Comparison of ENCODE assay signal across 8 mouse cellular contexts in the genomic region with DNA sequence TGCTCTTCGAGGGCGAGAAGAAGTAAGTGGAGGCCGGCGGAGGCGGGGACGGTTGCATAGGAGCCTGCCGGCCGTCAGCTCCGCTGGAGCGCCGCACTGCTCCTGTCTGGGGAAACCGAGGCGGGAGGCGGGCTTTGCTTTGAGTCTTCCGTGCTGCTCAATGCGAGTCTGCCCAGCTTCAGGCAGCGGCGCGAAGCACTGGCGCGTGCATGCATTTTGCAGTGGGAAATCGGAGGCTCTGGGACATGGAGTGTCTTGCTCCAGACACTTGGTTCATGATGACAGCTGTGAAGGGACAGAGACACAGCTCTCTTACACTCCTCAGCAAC. TPM values are rescaled to one million over a fixed set of nuclear protein-coding genes. Genes with fewer than 3 reads are reported as not detected.
DNase-seq lines count a peak whose midpoint lies in the region; ATAC-seq and TF ChIP-seq lines count a peak whose summit lies in the region.

No protein-coding gene starts in this region.

- H3K4me3 ChIP-seq in lung, embryonic 16.5 days (ENCODE audit: low read length) = peak overlapping the region; percentile 96
- H3K4me3 ChIP-seq in erythroblast, embryonic 14.5 days (replicated peaks) = peak overlapping the region; percentile 78
- H3K4me3 ChIP-seq in limb, embryonic 14.5 days (replicated peaks; ENCODE audit: low read length) = peak overlapping the region; percentile 81
- H3K4me3 ChIP-seq in small intestine, adult 2 months (ENCODE audit: low read depth, low read length) = peak overlapping the region; percentile 78

- no peak for TF ChIP-seq CTCF in small intestine, adult 2 months (IDR thresholded peaks at IDR 0.05; ENCODE audit: extremely low read depth, insufficient read length, insufficient replicate concordance, low read depth, low read length)

- peak; percentile 69 for ATAC-seq in lung, embryonic 16.5 days (ENCODE audit: low read depth)
- peak; percentile 28 for ATAC-seq in limb, embryonic 14.5 days (ENCODE audit: low FRiP score, low read depth)

- H3K9me3 ChIP-seq in lung, embryonic 16.5 days (ENCODE audit: control insufficient read depth, low read length) = no peaks in the 10 kb centered on the region
- H3K9me3 ChIP-seq in erythroblast, embryonic 14.5 days (ENCODE audit: control insufficient read depth, low read length) = no peaks in the 10 kb centered on the region
- H3K9me3 ChIP-seq in limb, embryonic 14.5 days (ENCODE audit: control insufficient read depth, low read length) = no peaks in the 10 kb centered on the region

- TF ChIP-seq POLR2A in limb, embryonic 14.5 days (IDR thresholded peaks at IDR 0.05; ENCODE audit: borderline replicate concordance, extremely low read depth, insufficient read depth, insufficient read length) = no peak
- no peak for TF ChIP-seq POLR2A in small intestine, adult 2 months (IDR thresholded peaks at IDR 0.05; ENCODE audit: low read depth, low read length)

- H3K36me3 ChIP-seq in lung, embryonic 16.5 days (ENCODE audit: control insufficient read depth, insufficient read depth, low read length) = 0 out of 2 replicates have a peak, but pooled peaks cover 3% of the 10 kb centered on the region
- H3K36me3 ChIP-seq in erythroblast, embryonic 14.5 days (ENCODE audit: control insufficient read depth) = peaks cover 35% of the 10 kb centered on the region
- H3K36me3 ChIP-seq in limb, embryonic 14.5 days (ENCODE audit: control insufficient read depth, insufficient read depth, low read length) = peaks cover 19% of the 10 kb centered on the region
- 0 out of 2 replicates have a peak, but pooled peaks cover 4% of the 10 kb centered on the region for H3K36me3 ChIP-seq in small intestine, adult 2 months (ENCODE audit: control insufficient read depth, insufficient read depth, low read length)

- H3K4me2 ChIP-seq in lung, embryonic 16.5 days (ENCODE audit: low read depth, low read length) = peak overlapping the region; percentile 74
- peak overlapping the region; percentile 64 for H3K4me2 ChIP-seq in limb, embryonic 14.5 days (replicated peaks; ENCODE audit: low read depth, low read length, severe bottlenecking)

- peak overlapping the region; percentile 94 for H3K9ac ChIP-seq in lung, embryonic 16.5 days (ENCODE audit: low read length)
- H3K9ac ChIP-seq in limb, embryonic 14.5 days (ENCODE audit: low read depth, low read length, severe bottlenecking) = peak overlapping the region; percentile 83

- H3K27ac ChIP-seq in lung, embryonic 16.5 days (ENCODE audit: low read length) = peak overlapping the region; percentile 63; the same call in 1 of the 2 replicates
- peak overlapping the region; percentile 50 for H3K27ac ChIP-seq in limb, embryonic 14.5 days (replicated peaks; ENCODE audit: low read depth, low read length)
- no peak overlapping the region for H3K27ac ChIP-seq in small intestine, adult 2 months (ENCODE audit: insufficient read depth, low read depth, low read length)

- peaks cover 13% of the 10 kb centered on the region for H3K4me1 ChIP-seq in lung, embryonic 16.5 days (replicated peaks; ENCODE audit: control insufficient read depth, insufficient read depth, low read length)
- H3K4me1 ChIP-seq in erythroblast, embryonic 14.5 days (ENCODE audit: control insufficient read depth) = peaks cover 37% of the 10 kb centered on the region
- H3K4me1 ChIP-seq in limb, embryonic 14.5 days (ENCODE audit: control insufficient read depth, insufficient read depth, low read length) = peaks cover 14% of the 10 kb centered on the region
- H3K4me1 ChIP-seq in small intestine, adult 2 months (ENCODE audit: control insufficient read depth, insufficient read depth, insufficient read length, low read length) = peaks cover 10% of the 10 kb centered on the region; the same call in 1 of the 2 replicates

- no peak for DNase-seq in lung, postnatal 25 days (ENCODE audit: low spot score)
- DNase-seq in limb, embryonic 14.5 days (ENCODE audit: low spot score) = no peak
- DNase-seq in urinary bladder, postnatal 36 days (ENCODE audit: low spot score in 2 of 2) = no peak
- no peak for DNase-seq in spleen, postnatal 14 days (ENCODE audit: low spot score in 2 of 2)
- no peak for DNase-seq in cerebellum, adult 11-12 months

- H3K27me3 ChIP-seq in lung, embryonic 16.5 days (ENCODE audit: control insufficient read depth, insufficient read depth, low read depth, low read length) = no peaks in the 10 kb centered on the region
- no peaks in the 10 kb centered on the region for H3K27me3 ChIP-seq in erythroblast, embryonic 14.5 days (ENCODE audit: control insufficient read depth)
- no peaks in the 10 kb centered on the region for H3K27me3 ChIP-seq in limb, embryonic 14.5 days (ENCODE audit: control insufficient read depth, insufficient read depth, low read length)
- H3K27me3 ChIP-seq in small intestine, adult 2 months (ENCODE audit: control insufficient read depth, insufficient read depth, low read length) = no peaks in the 10 kb centered on the region

- WGBS in lung, embryonic 16.5 days = under 1% methylated on average over 22 of the region's 22 CpGs
- WGBS in limb, embryonic 14.5 days = 0% methylated on average over 22 of the region's 22 CpGs
- under 1% methylated on average over 22 of the region's 22 CpGs for WGBS in small intestine, adult 2 months

RNA-seq across cellular contexts. Expression of gene Polr2j, which starts 0.3 kb away (rescaled TPM):
- polyA plus RNA-seq in lung, embryonic 16.5 days (2015; fragmentation: Nextera tagmentation; extraction: Ambion mirVana) = 210 and 211 TPM in 2 replicates
- polyA plus RNA-seq in erythroblast, embryonic 14.5 days (2012) = 9.9 and 12.2 TPM in 2 replicates
- 148 and 156 TPM in 2 replicates for polyA plus RNA-seq in limb, embryonic 14.5 days (2012; rRNA removed)
- 245 and 251 TPM in 2 replicates for polyA plus RNA-seq in limb, embryonic 14.5 days (2014; fragmentation: Nextera tagmentation; extraction: Ambion mirVana)
- polyA plus RNA-seq in small intestine, adult 2 months (2012; rRNA removed) = 29.3 and 48.4 TPM in 2 replicates

RNA-seq across cellular contexts. Expression of gene Lrwd1, which starts 19.1 kb away (rescaled TPM):
- 37.6 and 41.3 TPM in 2 replicates for polyA plus RNA-seq in lung, embryonic 16.5 days (2015; fragmentation: Nextera tagmentation; extraction: Ambion mirVana)
- 17.9 and 18.0 TPM in 2 replicates for polyA plus RNA-seq in erythroblast, embryonic 14.5 days (2012)
- 59.4 and 71.7 TPM in 2 replicates for polyA plus RNA-seq in limb, embryonic 14.5 days (2012; rRNA removed)
- polyA plus RNA-seq in limb, embryonic 14.5 days (2014; fragmentation: Nextera tagmentation; extraction: Ambion mirVana) = 31.1 and 33.6 TPM in 2 replicates
- polyA plus RNA-seq in small intestine, adult 2 months (2012; rRNA removed) = 8.9 and 16.9 TPM in 2 replicates

RNA-seq across cellular contexts. Expression of gene Alkbh4, which starts 19.2 kb away (rescaled TPM):
- polyA plus RNA-seq in lung, embryonic 16.5 days (2015; fragmentation: Nextera tagmentation; extraction: Ambion mirVana) = 15.6 and 17.1 TPM in 2 replicates
- 4.8 and 5.1 TPM in 2 replicates for polyA plus RNA-seq in erythroblast, embryonic 14.5 days (2012)
- 20.0 and 28.9 TPM in 2 replicates for polyA plus RNA-seq in limb, embryonic 14.5 days (2012; rRNA removed)
- 15.0 and 16.1 TPM in 2 replicates for polyA plus RNA-seq in limb, embryonic 14.5 days (2014; fragmentation: Nextera tagmentation; extraction: Ambion mirVana)
- 11.2 and 25.3 TPM in 2 replicates for polyA plus RNA-seq in small intestine, adult 2 months (2012; rRNA removed)

RNA-seq across cellular contexts. Expression of gene Rasa4, which starts 33.0 kb away (rescaled TPM):
- 3.3 and 4.4 TPM in 2 replicates for polyA plus RNA-seq in lung, embryonic 16.5 days (2015; fragmentation: Nextera tagmentation; extraction: Ambion mirVana)
- polyA plus RNA-seq in erythroblast, embryonic 14.5 days (2012) = 0.04 TPM in 2 replicates
- polyA plus RNA-seq in limb, embryonic 14.5 days (2012; rRNA removed) = 29.4 and 35.0 TPM in 2 replicates
- polyA plus RNA-seq in limb, embryonic 14.5 days (2014; fragmentation: Nextera tagmentation; extraction: Ambion mirVana) = 14.1 and 17.1 TPM in 2 replicates
- polyA plus RNA-seq in small intestine, adult 2 months (2012; rRNA removed) = 16.5 and 42.8 TPM in 2 replicates

RNA-seq across cellular contexts. Expression of gene Orai2, which starts 53.8 kb away (rescaled TPM):
- polyA plus RNA-seq in lung, embryonic 16.5 days (2015; fragmentation: Nextera tagmentation; extraction: Ambion mirVana) = 10.3 and 11.2 TPM in 2 replicates
- polyA plus RNA-seq in erythroblast, embryonic 14.5 days (2012) = 0.09 and 0.10 TPM in 2 replicates
- polyA plus RNA-seq in limb, embryonic 14.5 days (2012; rRNA removed) = 13.7 and 18.4 TPM in 2 replicates
- 9.0 and 10.2 TPM in 2 replicates for polyA plus RNA-seq in limb, embryonic 14.5 days (2014; fragmentation: Nextera tagmentation; extraction: Ambion mirVana)
- 28.9 and 31.4 TPM in 2 replicates for polyA plus RNA-seq in small intestine, adult 2 months (2012; rRNA removed)
